Mouse (Mus musculus) frontal cortex, adult (tissue): ENCODE measurements around the gene Pofut2.

Experiments
- ATAC-seq: cut with Nextera tagmentation; 2 replicates; pipeline ENCODE4 v1.9.2; 2017; ENCODE audit warnings: mild to moderate bottlenecking, moderate library complexity, mixed read lengths; ENCODE audit not compliant: low TSS enrichment

Gene Pofut2

GRCm38 (mm10) chr10:77258704-77259621 is at the start of gene Pofut2:
Pofut2 (plus strand) TSS chr10:77259218.
- peak; percentile 96 for ATAC-seq

DNA sequence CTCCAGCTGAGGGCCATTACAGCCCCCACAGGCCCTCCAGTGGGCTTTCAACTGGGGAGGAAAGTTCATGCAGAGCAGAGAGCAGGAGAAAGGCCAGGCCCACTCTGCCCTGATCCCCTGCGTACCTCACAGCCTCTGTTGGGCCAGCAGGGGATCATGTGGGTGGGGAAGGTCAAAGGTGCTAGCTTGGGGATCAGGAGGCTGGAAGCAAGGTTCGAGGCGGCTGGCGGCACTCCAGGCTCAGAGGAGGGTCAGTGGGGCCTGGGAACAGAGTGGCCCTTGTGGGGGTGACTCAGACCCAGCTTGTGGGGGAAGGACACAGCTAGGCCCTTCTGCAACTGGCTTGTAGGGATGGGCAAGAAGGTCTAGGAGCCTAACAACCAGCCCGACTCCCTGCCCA is 49.8 kb upstream of the Pofut2 start:
- no peak for ATAC-seq

- ATAC-seq: no peak
Measured at GRCm38 (mm10) chr10:77210666-77211065, 48.4 kb upstream of the Pofut2 start.

DNA sequence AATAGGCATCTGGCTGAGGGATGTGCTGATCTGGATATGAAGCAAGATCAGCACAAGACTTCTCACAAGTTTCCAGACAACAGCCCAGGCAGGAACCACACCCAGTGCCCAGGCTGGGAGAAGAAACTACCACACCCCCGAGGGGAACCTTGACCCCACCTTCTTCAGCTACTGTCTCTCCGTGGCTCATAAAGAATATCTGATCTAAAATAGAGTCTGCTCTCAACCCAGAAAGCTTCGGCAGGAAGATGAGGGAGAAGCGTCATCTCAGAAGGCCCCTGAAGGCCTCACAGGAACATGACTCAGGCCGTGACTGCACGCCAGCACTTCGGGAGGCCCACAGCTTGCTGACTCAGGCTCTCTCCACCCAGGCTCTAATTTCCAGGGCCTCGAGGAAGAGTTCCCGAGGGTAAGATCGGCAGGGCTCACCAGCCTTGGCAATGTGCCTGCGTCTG is 47.9 kb upstream of the Pofut2 start:
- peak; percentile 62 for ATAC-seq

DNA sequence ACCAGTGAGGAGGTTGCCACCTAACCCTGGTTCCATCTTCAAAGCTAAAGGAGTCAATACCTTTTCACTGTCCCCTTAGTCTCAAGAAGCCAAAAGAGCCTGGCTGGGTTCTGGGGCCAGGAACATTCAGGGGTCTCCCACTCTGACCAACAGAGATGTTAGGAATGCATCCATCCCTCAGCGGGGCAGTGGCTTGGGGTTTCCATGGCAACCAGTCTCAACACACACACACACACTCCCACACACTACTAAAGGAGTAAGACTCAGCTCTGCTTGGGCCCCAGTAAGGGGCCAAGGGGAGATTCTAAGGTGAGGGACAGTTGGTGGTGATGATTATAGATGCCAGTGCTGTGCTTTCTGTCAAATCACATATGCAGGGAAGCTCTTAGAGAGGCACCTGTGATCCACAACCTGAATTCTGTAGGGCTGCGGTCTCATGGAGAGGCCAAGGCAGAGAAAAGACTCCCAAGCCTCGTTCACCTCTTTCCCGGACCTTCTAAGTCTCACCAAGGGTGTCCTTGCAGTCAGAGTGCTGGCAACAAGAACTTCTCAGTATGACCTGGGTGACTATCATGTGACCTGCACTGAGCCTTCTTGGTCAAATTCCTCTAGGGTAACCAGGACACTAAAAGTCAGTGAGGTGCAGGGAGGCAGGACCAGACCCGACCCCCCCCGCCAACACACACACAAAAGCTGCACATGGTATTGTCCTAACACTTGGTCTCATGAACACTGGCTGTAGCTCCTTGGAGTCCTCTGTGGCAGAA is 46.5 kb upstream of the Pofut2 start:
- ATAC-seq: no peak

GRCm38 (mm10) chr10:77213483-77213882 is 45.5 kb upstream of the Pofut2 start:
- no peak for ATAC-seq

DNA sequence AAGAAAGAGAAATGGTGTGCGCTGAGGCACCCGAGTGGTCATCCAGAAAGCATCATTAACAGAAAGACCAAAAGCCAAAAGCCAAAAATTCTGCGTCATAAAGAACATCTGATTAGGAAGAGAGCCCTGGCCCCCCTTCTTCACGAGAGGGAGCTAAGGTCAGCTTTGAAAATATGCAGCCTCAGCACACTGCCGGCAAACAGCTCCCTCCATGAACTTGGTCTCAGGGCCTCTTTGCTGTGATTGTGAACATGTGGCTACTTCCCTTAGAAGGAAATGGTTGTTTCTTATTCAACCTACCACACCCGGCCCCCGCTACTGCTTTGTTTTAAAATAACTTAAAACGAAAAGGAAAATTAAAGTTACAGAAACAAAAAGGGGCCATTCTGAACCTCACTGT is 44.4 kb upstream of the Pofut2 start:
- ATAC-seq: peak; percentile 58; the same call in 1 of the 2 replicates

DNA sequence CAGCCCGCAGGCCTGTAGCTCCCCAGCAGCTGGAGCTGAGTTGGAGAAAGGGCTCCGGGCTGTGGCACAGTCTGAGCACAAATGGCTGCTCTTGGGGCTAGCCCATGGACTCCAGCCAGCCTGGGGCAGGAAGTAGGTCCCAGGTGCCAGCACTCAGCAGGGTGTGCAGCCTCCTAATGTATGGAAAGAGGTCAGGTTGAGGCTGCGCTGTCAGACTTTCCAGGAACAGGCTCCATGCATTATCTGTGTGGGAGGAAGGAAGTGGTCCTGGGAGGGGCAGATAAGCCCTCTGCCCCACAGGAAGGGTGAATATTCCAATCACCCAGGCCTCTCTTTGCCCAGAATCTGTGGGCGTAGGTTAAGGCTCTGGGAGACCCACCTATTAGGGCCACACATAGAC is 43.4 kb upstream of the Pofut2 start:
- ATAC-seq: no peak

DNA sequence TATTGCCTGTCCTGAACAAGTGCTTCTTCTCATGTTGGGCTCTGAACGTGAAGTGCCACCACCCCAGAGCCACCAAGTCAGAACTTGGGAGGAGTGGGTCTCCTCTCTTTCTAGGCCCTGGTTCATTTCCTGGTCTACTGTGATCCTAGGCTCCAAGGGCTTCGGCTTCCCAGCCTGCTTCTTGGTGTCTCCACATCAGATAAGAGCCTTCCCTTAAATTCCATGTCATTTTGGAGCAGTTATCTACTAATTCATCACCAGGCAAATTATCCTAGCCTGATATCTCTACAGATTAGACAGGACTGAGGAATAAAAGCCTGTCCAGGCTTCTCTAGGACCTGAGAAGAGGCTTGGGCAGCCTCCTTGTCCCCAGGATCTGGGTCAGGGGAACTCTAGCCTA is 42.7 kb upstream of the Pofut2 start:
- no peak for ATAC-seq

GRCm38 (mm10) chr10:77217155-77217731 is 41.8 kb upstream of the Pofut2 start:
- no peak for ATAC-seq

DNA sequence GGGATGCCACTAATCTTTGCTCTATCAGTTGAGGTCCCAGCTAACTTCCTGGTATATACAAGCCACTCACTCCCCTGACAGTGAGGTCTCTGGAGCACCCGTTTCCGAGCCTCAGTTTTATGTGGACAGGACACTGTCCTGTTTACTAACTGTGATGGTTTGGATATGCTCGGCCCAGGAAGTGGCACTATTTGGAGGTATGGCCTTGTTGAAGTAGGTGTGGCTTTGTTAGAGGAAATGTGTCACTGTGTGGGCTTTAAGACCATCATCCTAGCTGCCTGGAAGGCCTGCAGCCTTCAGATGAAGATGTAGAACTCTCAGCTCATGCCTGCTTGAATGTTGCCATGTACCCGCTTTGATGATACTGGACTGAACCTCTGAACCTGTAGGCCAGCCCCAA is 41.0 kb upstream of the Pofut2 start:
- ATAC-seq: no peak

- no peak for ATAC-seq
Measured at GRCm38 (mm10) chr10:77219411-77220025, 39.5 kb upstream of the Pofut2 start.

GRCm38 (mm10) chr10:77221108-77221507 is 37.9 kb upstream of the Pofut2 start:
- ATAC-seq: no peak

DNA sequence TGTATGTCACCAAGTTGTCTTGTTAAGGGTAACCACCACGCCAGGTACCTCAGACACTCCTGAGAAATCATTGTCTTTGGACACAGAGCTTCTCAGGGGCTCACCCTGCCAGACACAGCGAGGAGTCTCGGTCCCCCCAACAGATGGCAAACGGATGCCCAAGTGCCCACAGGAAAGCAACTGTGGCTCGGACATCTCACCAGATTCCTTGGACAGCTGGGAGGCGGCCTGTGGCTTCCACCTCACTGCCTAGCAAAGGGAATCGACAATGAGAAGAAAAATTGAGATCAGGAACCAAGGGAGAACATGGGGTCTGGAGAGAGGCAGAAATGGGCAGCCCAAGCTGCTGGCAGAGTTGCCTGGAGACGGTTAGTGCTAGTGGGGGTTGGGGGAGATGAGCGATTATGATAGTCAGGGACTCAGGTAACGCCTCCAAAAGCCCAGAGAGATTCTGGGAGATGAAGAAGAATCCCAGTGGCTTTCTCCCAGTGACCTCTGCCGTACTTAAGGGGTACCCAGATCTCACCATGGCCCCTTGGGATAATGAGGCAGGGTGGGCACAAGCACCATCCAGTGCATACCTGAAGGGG is 36.0 kb upstream of the Pofut2 start:
- ATAC-seq: no peak

- ATAC-seq: no peak
Measured at GRCm38 (mm10) chr10:77224390-77224789, 34.6 kb upstream of the Pofut2 start.

DNA sequence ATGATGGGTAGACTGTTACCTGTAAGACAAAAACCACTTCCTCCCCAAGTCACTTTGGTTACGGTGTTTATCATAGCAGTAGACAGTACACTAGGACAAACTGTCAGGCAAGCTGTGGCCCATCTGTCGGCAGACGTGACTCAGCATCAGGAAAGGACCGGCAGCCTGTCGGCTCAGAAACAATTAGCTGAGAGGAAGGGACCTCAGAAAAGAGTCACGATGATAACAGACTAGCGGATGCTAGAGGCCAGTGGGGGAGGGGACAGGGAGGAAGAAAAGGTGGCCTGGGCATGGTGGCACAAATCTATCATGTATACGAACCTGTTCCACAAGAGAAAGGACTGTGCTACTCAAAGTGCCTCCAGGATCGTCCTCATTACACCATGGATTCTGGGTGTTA is 33.6 kb upstream of the Pofut2 start:
- no peak for ATAC-seq

DNA sequence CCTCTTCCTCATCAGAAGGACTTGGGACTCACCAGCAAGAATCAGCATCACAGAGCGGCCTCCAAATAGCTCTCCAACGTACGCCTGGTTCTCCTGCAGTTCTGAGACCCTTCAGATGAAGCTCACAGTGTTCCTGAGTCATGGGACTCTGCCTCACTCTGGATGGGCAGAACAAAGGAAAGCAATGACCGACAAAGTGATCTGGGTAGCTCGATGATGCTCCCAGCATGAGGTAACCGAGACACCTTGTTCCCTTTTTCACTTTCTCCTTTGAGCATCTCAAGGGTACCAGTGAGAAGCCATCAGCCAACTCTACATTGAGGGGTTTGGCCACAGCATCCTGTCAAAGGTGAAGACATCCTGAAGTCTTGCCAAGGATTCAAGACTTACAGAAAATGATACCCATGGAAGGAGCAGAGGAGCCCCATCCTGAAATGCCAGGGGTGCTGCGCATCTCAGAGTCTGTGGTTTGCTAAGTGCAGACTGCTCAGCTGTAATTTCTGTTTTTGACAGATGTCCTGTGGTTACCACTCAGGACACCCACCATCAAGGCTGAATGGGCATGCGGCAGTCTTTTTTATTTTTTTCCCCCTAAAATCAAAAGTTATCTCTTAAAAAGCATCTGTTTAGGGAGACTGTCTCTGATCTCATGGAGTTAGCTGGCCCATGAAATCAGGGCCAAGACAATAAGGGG is 32.9 kb upstream of the Pofut2 start:
- ATAC-seq: no peak

GRCm38 (mm10) chr10:77226691-77227367 is 32.2 kb upstream of the Pofut2 start:
- ATAC-seq: no peak

DNA sequence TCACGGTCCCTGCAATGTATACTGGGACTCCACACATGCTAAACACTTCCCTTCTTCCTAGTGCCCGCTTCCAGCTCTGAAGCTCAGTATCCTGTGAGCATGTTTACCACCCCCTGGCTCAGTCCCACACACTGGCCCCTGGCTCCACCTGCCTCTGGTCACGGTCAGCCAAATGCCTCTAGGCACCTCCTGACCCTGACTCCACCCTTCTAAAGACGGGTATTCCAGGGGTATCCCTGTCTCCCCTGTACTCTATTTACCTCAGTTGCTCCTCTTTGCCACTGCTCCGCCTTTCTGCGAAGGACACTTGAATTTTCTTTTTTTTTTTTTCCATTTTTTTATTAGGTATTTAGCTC is 31.7 kb upstream of the Pofut2 start:
- ATAC-seq: no peak
